Mouse (Mus musculus): ENCODE measurements around the gene Hmgb4.

Hmgb4 gene

DNA sequence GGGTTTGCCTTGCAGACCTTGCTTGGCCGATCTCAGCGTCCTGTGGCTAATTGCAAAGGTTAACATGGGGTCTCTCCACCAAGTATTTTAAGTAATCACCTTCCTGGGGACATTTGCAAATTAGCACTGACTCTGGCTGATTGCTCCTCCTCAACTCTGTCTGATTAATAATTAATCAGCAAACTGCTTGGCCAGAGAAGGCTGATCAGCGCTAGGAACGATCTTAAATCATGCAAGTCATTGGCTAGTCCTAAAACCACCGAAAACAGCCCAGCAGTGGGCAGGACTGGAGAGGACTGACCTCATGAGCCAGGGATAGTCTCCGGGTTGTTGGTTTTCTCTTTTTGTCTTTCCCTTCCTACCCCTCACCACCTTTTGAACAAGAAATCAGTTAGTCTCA, 36.3 kb downstream of the Hmgb4 start:
- no peak for DNase-seq (ENCODE audit: low spot score)

DNA sequence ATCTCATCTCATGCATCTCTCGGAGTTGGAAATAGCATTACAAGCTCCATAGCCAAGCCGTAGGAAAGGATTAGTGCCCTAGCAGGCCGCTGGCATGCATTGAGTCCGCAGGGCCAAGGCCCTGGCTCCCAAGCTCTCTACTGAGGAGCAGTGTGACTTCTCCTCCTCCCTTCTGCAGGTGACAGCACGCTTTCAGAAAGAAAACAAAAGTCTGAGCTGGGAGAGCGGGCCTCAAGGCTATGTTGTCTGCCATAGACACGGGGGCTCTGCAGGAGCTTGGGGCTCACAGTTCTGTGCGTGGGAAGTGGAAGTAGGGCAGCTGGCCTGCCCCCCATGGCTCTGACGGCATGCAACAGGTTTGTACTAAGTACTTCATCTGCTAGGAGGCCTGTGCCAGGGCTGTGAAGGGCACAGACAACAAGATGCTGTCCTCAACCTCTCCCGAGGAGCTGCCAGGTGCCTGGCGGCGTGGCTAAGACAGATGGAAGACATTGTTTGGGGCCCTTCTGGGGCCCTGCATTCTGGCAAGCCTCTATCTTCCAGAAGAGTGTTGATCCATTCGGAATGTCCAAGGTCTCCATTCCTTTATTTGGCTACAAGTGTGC, 42.7 kb downstream of the Hmgb4 start:
- no peak for DNase-seq (ENCODE audit: low spot score)
